Comparison of ENCODE assay signal across 36 mouse cellular contexts in the genomic region with DNA sequence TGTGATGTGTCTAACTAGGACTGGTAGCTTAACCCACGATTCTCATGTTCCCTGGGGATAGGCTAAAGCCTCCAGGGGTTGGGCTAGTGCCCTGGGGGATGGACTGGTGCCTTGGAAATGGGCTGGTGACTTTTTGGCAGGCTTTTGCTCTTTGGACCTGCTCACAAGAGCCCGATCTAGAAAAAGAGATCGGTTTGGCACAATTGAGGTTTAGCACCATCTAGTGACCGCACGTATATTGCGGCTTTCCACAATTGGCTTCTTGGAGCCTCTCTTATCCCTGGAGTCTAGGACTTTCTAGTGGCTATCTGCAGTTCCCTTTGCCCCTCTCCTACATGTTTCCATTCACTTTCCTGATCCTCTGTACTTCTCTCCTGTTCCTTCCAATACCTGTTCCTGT. TPM values are rescaled to one million over a fixed set of nuclear protein-coding genes. Genes with fewer than 3 reads are reported as not detected.
DNase-seq lines count a peak whose midpoint lies in the region; TF ChIP-seq lines count a peak whose summit lies in the region.
"Not testable (repeated sequence)": the region's sequence is repeated elsewhere in the genome, so short reads cannot be mapped to it uniquely, and the experiment has no call there.
"Had no signal": no experiment of that assay in that cellular context is flagged by ENCODE, and none has a peak within 500 bp of the region (broad histone marks: within the 10 kb centered on the region; RNA-seq: fewer than 3 reads in every experiment).

No protein-coding gene starts in this region.

- not testable (repeated sequence) for H3K79me2 ChIP-seq in CH12.LX (replicated peaks; ENCODE audit: control insufficient read depth, extremely low read depth, insufficient read depth, poor library complexity, severe bottlenecking)

- H3K9ac ChIP-seq in CH12.LX (ENCODE audit: insufficient read depth, low read depth) = not testable (repeated sequence)

- TF ChIP-seq RAD21 in CH12.LX (IDR thresholded peaks at IDR 0.05; ENCODE audit: low read depth, low read length) = peak; percentile 49

- not testable (repeated sequence) for TF ChIP-seq POLR2A in CH12.LX (IDR thresholded peaks at IDR 0.05; ENCODE audit: low read depth, low read length); kidney, adult 2 months (IDR thresholded peaks at IDR 0.05; ENCODE audit: low read depth, low read length)

- TF ChIP-seq EP300 in CH12.LX (IDR thresholded peaks at IDR 0.05; ENCODE audit: low read length) = not testable (repeated sequence)

- not testable (repeated sequence) for H3K9me3 ChIP-seq in CH12.LX (replicated peaks; ENCODE audit: low read length)

- WGBS in kidney, adult 2 months = 34% methylated on average over 6 of the region's 6 CpGs

- DNase-seq in CH12.LX (ENCODE audit: extremely low read depth) (peak; percentile 53), adipocyte (ENCODE audit: low spot score) (peak; percentile 21)
- DNase-seq in Muller cell, postnatal 12 days (ENCODE audit: inconsistent ontology term) = peak; percentile 0
- peak; percentile 1 for DNase-seq in cerebellum, adult 9-10 months
- DNase-seq in kidney, adult 2 months = peak; percentile 58
- DNase-seq in kidney, postnatal 4 days = peak; percentile 2 to 15
- DNase-seq in ovary, postnatal 14 days (ENCODE audit: low spot score) = peak; percentile 6

- H3K4me2 ChIP-seq in CH12.LX (ENCODE audit: insufficient read depth, low read depth, poor library complexity, severe bottlenecking) = not testable (repeated sequence)

- H3K4me3 ChIP-seq in CH12.LX (replicated peaks in 1 of 3; ENCODE audit: low read depth in 2 of 3, low read length in 2 of 3, poor library complexity in 1 of 3); kidney, adult 2 months (ENCODE audit: insufficient read depth, low read depth, low read length): not testable (repeated sequence)

- not testable (repeated sequence) for H3K4me1 ChIP-seq in CH12.LX (ENCODE audit: control insufficient read depth in 1 of 2, insufficient read depth in 2 of 2); kidney, adult 2 months (ENCODE audit: control insufficient read depth, insufficient read depth, low read length)

- peak; percentile 30 to 52; a peak in 3 of 4 replicates for TF ChIP-seq CTCF in CH12.LX (conservative IDR thresholded peaks at IDR 0.05 in 1 of 2, IDR thresholded peaks at IDR 0.05 in 1 of 2; ENCODE audit: low read depth in 2 of 2, low read length in 2 of 2)
- not testable (repeated sequence) for TF ChIP-seq CTCF in kidney, adult 2 months (conservative IDR thresholded peaks at IDR 0.05; ENCODE audit: insufficient read depth, insufficient read length, low read depth, low read length)

- in situ Hi-C loops in CH12.LX (cut with MboI; ENCODE audit: low pct_ligation_motif_present, low pct_unique_long_range_greater_than_20kb, low sequenced_read_pairs) = not testable (repeated sequence)

- dilution Hi-C loops in CH12.LX (cut with MboI; ENCODE audit: extremely low pct_ligation_motif_present, extremely low pct_unique_long_range_greater_than_20kb, low sequenced_read_pairs) = not testable (repeated sequence)

- not testable (repeated sequence) for H3K27ac ChIP-seq in CH12.LX (ENCODE audit: insufficient read depth, low read depth); kidney, adult 2 months (ENCODE audit: insufficient read depth, low read depth, low read length)

- H3K36me3 ChIP-seq in CH12.LX (replicated peaks in 1 of 2; ENCODE audit: control insufficient read depth in 1 of 2, insufficient read depth in 1 of 2, low read length in 1 of 2); kidney, adult 2 months (ENCODE audit: control insufficient read depth, insufficient read depth, low read length): not testable (repeated sequence)

- not testable (repeated sequence) for H3K27me3 ChIP-seq in CH12.LX (replicated peaks); kidney, adult 2 months (replicated peaks; ENCODE audit: control insufficient read depth, insufficient read depth, low read length)

TF ChIP-seq in CH12.LX, 34 proteins besides CTCF, POLR2A, EP300 and RAD21:
- peak; percentile 33; the same call in 1 of the 2 replicates for TF ChIP-seq SMC3 (IDR thresholded peaks at IDR 0.05; ENCODE audit: low read depth, low read length)

RNA-seq across cellular contexts. Expression of a gene that starts 7.9 kb away (rescaled TPM):
- total RNA-seq in CH12.LX (2012; rRNA removed) (not detected in 2 replicates), CH12.LX (2014; rRNA removed) (not detected in 2 replicates)
- not detected in 2 replicates for polyA plus RNA-seq in CH12.LX (2012; ENCODE audit: insufficient read length, low read depth)
- polyA plus RNA-seq in kidney, adult 2 months (2012; rRNA removed) = not detected in 2 replicates
- total RNA-seq: adrenal gland, adult 2 months; adrenal gland, postnatal 4 days; common myeloid progenitor, adult 5-6 weeks; gastrocnemius, adult 2 months; gastrocnemius, postnatal 36 days; heart, adult 18-20 months; heart, postnatal 36 days; layer of hippocampus, adult 18-20 months; layer of hippocampus, postnatal 10 days; left cerebral cortex, adult 2 months; left cerebral cortex, postnatal 25 days; megakaryocyte, adult 5-6 weeks; midbrain, postnatal 0 days had no signal
- polyA plus RNA-seq: adrenal gland, adult 2 months; embryonic facial prominence, embryonic 13.5 days; forebrain, embryonic 10.5 days; forebrain, embryonic 15.5 days; heart, embryonic 11.5 days; heart, embryonic 16.5 days; hindbrain, embryonic 13.5 days; intestine, embryonic 16.5 days; kidney, postnatal 0 days; limb, embryonic 12.5 days; liver, embryonic 11.5 days; liver, embryonic 16.5 days; lung, embryonic 16.5 days; midbrain, embryonic 12.5 days; midbrain, postnatal 0 days; myocyte; neural tube, embryonic 12.5 days; stomach, embryonic 15.5 days had no signal

Comparison
In these comparisons a context has a peak if more than half of its experiments do, and no peak if none do; other contexts are left out.
1. DNase-seq: peak in every context shown above with its lines; median percentile 58 in kidney, adult 2 months; 53 in CH12.LX; 21 in adipocyte; 8 in kidney, postnatal 4 days; 6 in ovary, postnatal 14 days; 1 in cerebellum, adult 9-10 months; 0 in Muller cell, postnatal 12 days.